Mouse (Mus musculus) macrophage (primary cell): ENCODE measurements at regions not wholly inside any gene's neighbourhood (a gene's known extent, or its start where the extent isn't known, plus 50 kb on each side); places are given as distances from the start of the nearest gene placed in this dataset.

Experiments
- H3K27ac ChIP-seq: fragments of 350-480 bp; formaldehyde crosslinking; 2 replicates; pipeline ENCODE4 v1.9.0; 2021
- H3K36me3 ChIP-seq: fragments of 350-480 bp; formaldehyde crosslinking; 2 replicates; pipeline ENCODE4 v1.9.0; 2021; ENCODE audit errors: inconsistent target
- H3K4me3 ChIP-seq: fragments of 350-480 bp; formaldehyde crosslinking; 2 replicates; pipeline ENCODE4 v1.9.0; 2021; ENCODE audit errors: inconsistent target
- H3K79me2 ChIP-seq: fragments of 350-480 bp; formaldehyde crosslinking; 2 replicates; pipeline ENCODE4 v1.9.0; 2021; ENCODE audit errors: inconsistent target
- WGBS: methylation state at CpG from one replicate; pipeline ENCODE4 v1.1.7; 2026; ENCODE audit warnings: inconsistent platforms; ENCODE audit not compliant: missing documents; 5-methylcytosine and 5-hydroxymethylcytosine counted together

DNA sequence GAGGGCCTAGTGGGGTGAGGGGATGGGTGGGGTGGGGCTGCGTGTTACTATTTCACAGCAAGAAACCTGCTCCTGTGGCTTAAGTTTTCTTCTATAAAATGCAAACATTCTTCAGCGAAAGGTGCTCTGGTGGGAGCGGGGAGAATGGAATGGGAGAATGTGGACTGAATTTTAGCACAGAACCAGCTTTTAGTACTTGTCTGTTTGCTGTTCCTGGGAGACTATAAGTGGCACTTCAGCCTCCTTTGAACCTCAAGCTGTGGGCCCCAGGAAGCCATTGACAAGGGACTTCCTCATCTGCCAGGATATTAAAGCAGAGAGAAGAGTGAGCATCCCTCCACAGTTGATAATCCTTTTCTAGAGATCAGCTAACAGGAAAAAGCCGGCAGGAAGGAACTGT, 580.2 kb downstream of the Zfp706 start:
- Histone ChIP-seq H3K4me3 (no peak overlapping the region), H3K79me2 (no peaks in the 10 kb centered on the region)
- whole genome bisulfite sequencing = 83% methylated on average over 4 of the region's 4 CpGs

DNA sequence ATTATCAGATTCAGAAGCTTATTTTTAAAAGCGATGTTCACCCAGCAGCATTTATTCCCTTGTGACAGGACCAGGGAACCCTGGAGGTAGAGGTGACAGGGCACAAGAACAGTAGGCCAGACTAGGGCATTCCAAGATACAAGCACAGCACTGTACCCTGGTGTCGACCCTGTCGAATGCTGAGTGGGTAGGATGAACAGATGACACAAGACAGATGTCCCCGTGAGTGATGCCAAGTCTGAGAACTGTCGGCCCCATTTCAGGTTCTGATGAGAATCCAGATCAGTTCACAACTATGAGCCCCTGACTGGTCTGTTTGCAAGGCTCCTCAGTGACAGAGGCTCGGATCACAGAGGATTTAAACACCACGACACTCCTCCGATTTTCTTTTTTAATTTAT, 581.7 kb downstream of the Zfp706 start:
- Histone ChIP-seq H3K79me2 (no peaks in the 10 kb centered on the region), H3K4me3 (no peak overlapping the region), H3K36me3 (no peaks in the 10 kb centered on the region), H3K27ac (no peak overlapping the region)
- 95% methylated on average over 8 of the region's 8 CpGs for WGBS

More for the DNA sequence above, 580.2 kb downstream of the Zfp706 start:
- Histone ChIP-seq H3K27ac (no peak overlapping the region), H3K36me3 (no peaks in the 10 kb centered on the region)

DNA sequence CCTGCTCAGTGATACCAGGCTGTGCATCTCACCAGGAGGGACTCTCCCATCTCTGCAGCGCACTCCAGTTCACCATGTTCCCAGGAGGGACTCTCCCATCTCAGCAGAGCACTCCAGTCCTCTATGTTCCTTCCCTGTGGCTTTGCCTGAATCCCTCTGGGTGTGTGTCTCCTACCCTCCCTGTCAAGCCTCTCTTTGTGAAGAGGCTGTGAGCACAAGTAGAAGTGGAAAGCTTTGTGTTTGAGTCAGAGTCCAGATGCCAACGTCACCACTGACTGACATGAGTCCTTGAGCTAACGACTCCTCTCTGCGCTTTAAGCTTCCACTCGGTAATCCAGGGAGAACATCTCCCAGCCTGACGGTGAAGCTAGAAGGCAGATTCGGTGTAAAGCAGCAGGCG, 583.5 kb downstream of the Zfp706 start:
- Histone ChIP-seq H3K36me3 (no peaks in the 10 kb centered on the region), H3K79me2 (no peaks in the 10 kb centered on the region), H3K27ac (no peak overlapping the region), H3K4me3 (no peak overlapping the region)
- WGBS = 95% methylated on average over 8 of the region's 8 CpGs

DNA sequence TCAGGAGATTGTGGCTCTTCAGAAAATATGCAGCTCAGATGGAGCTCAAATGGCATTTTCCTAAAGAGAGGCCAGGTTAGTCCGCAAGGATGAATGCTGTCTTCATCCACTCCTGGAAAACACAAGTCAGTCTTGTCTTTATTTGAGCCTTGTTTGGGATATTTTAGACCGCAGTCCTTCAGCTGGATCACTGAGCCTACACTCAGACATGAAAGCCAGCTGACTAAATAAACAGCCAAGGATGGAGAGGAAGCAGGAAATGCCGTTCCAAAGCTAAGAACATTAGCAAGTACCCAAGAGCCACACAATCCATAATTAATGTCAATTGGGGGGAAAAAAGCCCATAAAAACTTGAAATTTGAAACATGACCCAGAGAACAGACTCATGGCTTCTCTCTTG, 584.8 kb downstream of the Zfp706 start:
- Histone ChIP-seq H3K36me3 (no peaks in the 10 kb centered on the region), H3K79me2 (no peaks in the 10 kb centered on the region), H3K27ac (no peak overlapping the region), H3K4me3 (no peak overlapping the region)
- WGBS = 76% methylated on average over 3 of the region's 3 CpGs

DNA sequence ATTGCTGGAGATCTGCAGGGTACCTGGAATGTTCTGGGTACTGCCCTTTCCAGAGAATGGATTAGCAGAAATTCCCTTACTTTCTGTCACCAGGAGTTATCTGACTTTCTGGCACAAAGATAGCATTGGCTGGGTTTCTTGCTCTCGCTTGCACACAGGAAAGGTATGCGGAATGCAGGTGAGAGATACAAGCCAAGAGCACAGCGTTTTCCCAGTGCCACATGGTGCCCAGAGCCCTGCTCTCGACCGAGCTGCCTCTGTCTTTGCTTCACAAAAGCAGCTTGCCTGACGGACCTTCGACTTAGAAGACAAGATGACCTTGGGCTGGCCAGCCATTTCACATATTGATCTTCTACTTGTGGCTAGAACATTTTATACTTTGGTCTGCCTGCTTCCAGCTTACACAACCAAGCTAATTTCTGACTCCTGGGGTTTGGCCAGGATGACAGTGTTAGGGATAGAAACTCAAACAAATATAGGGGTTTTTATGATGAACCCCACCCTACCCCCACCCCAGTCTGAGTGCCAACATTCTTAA, 587.6 kb downstream of the Zfp706 start:
- Histone ChIP-seq H3K36me3 (no peaks in the 10 kb centered on the region), H3K4me3 (no peak overlapping the region), H3K27ac (no peak overlapping the region), H3K79me2 (no peaks in the 10 kb centered on the region)
- 86% methylated on average over 7 of the region's 7 CpGs for WGBS

DNA sequence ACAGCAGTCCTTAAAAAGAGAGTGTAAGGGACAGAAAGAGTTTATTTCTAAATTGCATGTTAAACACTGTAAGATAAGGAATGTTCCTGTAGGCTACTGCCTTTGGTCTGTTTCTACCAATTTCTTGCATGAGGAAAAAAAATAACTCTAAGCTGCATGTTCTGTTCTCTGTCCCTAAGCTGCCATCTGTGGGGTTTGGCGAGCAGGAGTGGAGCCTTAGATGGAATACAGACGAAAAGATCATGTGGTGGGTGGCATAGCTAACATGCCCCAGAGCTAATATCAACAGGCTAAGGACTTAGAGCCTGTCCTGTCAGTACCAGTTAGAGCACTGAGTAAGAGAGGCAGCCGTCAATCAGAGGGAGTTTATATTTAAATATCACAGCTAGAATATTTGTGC, 590.1 kb downstream of the Zfp706 start:
- H3K4me3 ChIP-seq = no peak overlapping the region
- WGBS = 90% methylated on average over 3 of the region's 3 CpGs

DNA sequence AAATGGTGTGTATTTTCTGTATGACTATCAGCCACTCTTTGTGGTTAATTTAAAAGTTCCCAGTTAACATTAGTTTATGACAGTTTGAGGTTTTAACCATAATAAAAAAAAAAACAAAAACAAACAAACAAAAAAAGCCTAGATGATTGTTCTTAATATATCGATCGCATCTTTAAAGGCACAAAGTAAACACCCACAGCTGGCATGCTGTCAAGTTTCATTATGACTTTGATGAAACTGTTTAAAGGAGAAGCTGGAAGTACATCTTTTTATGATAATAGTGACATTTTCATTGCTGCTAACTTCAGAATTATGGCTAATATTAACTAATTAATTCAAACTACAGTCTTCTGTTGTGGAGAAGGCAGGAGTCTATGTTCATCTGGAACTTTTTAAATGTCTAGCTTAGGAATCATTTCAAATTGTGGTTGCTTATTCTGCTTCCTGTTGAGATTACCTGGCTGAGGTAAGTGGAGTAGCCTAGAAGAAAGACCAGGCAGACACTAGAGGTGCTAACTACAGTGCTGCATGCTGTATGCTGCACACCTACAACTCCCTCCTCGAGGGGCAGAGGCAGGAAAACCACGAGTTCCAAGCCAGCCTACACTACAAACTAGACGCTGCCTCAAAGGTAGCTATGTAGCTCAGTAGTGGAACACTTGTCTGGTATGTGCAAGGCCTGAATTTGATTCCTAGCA, 591.9 kb downstream of the Zfp706 start:
- Histone ChIP-seq H3K79me2 (no peaks in the 10 kb centered on the region), H3K27ac (no peak overlapping the region), H3K36me3 (no peaks in the 10 kb centered on the region), H3K4me3 (no peak overlapping the region)
- 52% methylated on average over 5 of the region's 5 CpGs for WGBS

More for the DNA sequence above, 590.1 kb downstream of the Zfp706 start:
- no peak overlapping the region for H3K27ac ChIP-seq
- no peaks in the 10 kb centered on the region for H3K79me2 ChIP-seq
- no peaks in the 10 kb centered on the region for H3K36me3 ChIP-seq

DNA sequence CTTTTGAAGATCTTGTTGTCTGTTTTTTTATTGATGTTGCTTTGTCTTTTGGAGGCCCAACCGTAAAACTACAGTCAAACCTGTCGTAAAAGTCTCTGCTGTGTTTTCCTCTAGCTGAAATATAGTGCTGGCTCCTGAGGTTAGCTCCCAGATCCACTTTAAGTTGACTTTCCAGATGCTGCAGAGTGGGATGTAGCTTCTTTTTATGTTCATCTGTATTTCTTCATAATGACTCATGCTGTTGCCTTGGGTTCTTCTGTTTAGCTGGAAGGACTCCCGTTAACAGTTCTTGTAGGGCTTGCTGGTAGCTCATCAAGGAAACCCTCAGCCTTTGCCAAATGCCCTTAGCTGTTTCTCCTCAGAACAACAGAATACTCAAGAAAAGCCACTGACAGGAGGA, 595.6 kb downstream of the Zfp706 start:
- H3K36me3 ChIP-seq = no peaks in the 10 kb centered on the region
- no peak overlapping the region for H3K4me3 ChIP-seq
- 97% methylated on average over 3 of the region's 3 CpGs for WGBS
- no peaks in the 10 kb centered on the region for H3K79me2 ChIP-seq
- no peak overlapping the region for H3K27ac ChIP-seq

DNA sequence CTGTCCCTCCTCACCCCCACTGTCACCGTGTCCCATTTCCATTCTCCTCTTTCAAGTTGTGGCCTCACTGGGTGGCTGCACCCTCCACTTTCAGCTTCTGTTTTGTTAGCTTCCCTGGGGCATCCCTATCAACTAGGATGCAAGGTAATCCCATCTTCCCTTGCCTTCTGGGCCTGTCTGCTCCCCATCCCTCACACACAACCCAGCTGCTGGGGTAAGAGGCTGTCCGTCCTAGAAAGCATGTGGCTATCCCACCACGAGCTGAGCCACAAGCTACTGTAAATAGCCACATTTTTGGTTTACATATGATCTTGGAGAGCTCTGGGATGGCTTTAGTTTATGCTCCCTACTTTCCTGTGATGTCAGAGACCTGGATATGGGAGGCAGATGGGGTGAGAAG, 602.1 kb downstream of the Zfp706 start:
- no peaks in the 10 kb centered on the region for H3K36me3 ChIP-seq
- no peak overlapping the region for H3K4me3 ChIP-seq
- no peaks in the 10 kb centered on the region for H3K79me2 ChIP-seq
- H3K27ac ChIP-seq = no peak overlapping the region
- 90% methylated on average over 3 of the region's 3 CpGs for WGBS

DNA sequence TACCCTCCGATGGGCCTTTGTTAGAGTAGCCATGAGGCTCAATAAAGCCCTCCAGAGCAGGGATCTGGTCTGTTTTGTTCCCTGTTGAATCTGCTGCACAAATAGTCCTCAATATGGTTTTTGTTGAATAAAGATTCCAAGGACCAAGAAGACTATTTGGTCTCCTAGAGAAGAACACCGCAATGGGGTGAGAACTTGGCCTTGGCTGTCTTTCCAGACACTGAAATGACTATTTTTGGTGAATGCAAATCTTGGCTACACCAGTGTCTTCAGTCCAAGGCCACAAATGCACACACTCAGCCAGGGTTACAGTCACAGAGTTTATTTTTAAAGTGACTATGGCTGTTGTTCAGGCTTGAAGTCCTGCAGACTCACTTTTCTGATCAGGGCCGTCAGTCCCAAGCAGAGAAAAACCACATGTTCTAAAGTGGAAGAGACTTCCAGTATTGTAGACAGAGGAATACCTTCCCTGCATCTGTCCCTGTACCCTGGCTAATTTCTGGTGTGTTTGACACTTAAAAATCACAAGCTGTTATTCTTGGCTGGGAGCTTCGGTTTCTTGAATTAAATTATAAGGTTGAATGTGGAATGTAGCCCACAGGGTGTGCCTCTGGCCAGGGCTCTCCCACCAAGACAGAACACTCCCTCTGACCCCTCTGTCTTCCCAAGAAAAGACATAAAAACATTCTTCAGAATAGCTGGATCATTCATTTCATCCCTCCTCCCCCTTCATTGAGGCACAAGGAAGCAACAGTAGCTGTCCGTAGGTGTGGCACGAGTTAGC, 604.0 kb downstream of the Zfp706 start:
- Histone ChIP-seq H3K4me3 (no peak overlapping the region), H3K79me2 (no peaks in the 10 kb centered on the region), H3K27ac (no peak overlapping the region), H3K36me3 (no peaks in the 10 kb centered on the region)
- 91% methylated on average over 5 of the region's 6 CpGs for WGBS

DNA sequence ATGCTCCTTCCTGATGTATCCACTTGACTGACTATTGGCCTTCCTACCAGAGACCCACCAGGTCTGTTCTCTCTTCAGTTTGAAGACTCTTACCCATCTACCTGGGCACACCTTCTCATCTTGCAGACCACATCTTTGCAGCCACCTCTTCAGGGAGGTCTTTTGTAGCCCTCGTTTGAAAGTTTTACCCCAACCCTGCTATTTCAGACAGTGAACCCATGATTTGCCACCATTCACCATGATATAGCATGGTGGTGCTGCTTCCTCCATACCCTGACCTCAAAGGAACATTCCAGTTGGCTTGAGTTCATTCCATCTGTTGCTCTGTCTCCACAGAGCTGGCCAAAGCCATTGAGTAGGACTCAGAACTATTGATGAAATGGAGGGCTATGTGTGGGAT, 605.5 kb downstream of the Zfp706 start:
- Histone ChIP-seq H3K36me3 (no peaks in the 10 kb centered on the region), H3K27ac (no peak overlapping the region), H3K4me3 (no peak overlapping the region), H3K79me2 (no peaks in the 10 kb centered on the region)
- WGBS = 93% methylated on average over 1 of the region's 1 CpGs

DNA sequence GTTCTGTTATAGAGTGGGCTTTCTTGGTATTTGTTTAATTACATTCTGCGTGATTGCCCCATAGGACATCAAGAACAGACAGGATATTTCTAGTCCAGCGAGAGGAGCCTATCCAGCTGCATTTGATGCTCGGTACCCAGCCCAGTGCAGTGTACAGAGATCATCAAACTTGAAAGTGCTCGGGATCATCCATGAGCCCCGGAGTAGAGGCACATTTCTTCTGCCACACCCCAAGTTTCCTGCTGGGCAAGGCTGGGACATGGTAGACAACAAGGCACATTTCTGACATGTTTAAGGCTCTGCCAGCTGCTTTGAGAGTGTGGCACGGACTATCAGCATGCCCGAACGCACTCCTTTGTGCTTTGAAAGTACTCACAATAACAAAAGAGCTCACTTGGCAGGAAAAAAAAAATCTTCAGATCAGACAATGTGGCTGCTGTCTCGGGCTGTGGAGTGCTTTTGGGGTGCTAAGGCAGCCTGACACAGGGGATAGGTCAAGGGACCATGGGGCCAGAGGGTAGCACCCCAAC, 607.2 kb downstream of the Zfp706 start:
- Histone ChIP-seq H3K79me2 (no peaks in the 10 kb centered on the region), H3K4me3 (no peak overlapping the region), H3K27ac (no peak overlapping the region), H3K36me3 (no peaks in the 10 kb centered on the region)
- 86% methylated on average over 9 of the region's 9 CpGs for WGBS

DNA sequence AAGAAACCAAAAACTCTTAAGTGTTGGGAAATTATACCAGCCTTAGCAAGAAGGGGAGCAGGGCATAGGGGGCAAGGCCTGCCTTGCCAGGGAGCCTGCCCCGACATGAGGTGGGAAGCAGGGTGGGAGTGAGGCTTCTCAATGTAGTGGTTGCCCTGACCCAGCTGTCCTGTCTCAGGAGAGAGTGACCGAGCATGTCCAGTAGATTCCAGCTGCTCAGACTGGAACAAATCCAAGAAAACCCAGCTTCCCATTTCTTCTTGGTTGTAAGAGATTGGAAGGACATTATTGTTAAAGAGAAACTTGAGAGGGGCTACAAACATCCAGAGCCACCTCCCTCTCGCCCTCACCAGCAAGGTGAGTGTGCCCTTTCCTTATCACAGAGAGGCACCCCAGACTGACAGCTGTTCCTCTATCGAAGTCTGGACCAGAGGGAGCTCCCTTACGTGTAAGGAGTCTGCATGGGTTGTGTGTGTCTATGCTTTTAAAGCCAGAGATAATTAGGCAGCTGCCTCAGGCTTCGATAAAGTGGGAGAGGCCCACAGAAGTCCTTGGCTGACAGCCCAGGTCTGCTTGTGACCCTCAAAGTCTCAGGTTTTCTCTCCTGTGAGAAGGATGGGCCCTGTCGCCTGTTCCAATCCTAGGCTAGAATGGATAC, 608.1 kb downstream of the Zfp706 start:
- Histone ChIP-seq H3K4me3 (no peak overlapping the region), H3K79me2 (no peaks in the 10 kb centered on the region), H3K27ac (no peak overlapping the region), H3K36me3 (no peaks in the 10 kb centered on the region)
- 86% methylated on average over 7 of the region's 7 CpGs for WGBS

DNA sequence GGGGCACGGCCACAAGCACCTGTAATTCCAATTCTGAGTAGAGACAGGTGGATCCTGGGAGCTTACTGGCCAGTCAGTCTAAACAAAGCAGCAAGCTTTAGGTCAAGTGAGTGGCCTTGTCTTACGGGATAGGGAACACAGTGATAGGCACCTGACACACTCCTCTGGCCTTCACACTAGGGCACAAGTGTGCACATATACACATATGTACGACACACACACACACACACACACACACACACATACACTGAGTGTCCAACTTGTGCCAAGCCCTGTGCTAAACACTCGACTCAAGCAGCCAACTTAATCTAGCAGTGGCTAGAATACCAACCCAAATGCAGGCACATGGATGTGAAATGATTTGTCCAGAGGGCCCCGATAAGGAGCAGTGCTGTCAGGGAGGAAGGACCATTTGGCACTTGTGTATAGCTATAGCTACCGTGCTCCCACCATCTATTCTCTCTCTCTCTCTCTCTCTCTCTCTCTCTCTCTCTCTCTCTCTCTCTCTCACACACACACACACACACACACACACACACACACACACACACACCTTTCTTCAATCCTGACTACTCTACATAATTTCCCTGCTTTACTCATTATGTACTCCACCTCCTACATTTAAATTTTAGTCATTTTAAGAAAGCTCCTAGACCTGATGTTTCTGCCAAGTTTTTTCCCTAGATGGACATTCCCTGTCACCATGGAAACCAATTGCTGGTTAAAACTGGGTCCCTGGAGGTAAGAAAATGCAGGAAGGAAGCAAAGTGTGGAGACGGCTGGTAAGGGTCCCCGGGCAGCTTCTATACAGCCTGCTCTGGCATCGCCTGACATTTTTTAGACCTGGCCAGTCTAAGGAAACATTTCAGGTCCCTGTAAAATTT, 609.2 kb downstream of the Zfp706 start:
- 89% methylated on average over 8 of the region's 9 CpGs for WGBS
- H3K4me3 ChIP-seq = no peak overlapping the region

More for the DNA sequence above, 609.2 kb downstream of the Zfp706 start:
- Histone ChIP-seq H3K79me2 (no peaks in the 10 kb centered on the region), H3K27ac (no peak overlapping the region), H3K36me3 (no peaks in the 10 kb centered on the region)
